Mouse (Mus musculus) testis, postnatal 14 days (tissue): ENCODE data around the gene Pdzk1.

Experiments used
- DNase-seq: peaks from one replicate; pipeline ENCODE4 v3.0.0; 2021; ENCODE audit warnings: low spot score

The Pdzk1 gene

GRCm38 (mm10) chr3:96828984-96829383 lies at the start of gene Pdzk1, which contains the start of gene Cd160:
Gene Pdzk1, plus strand, starts transcription at chr3:96829284.
Gene Cd160, minus strand, starts transcription at chr3:96829351.
- no peak for DNase-seq

DNA sequence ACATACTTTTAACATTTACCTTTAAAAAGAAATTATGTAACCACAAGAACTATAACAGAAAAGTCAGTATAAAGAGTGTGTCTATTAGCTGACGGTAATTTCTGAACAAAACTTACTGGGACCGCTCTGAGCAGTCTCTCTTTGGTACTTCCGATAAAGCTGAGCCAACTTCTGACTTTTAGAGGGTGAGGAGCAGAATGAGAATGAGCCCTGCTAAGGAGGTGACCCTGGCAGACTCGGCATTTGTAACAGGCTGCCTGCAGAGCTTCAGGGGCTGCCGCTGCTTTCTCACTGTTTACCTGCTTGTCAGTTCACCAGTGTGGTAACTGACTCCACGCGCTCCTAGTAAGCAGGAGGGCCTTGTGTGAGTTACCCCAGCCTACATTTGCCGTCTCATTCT lies 46.8 kb upstream of the Pdzk1 start:
- no peak for DNase-seq

- DNase-seq: no peak
These were observed 41.3 kb upstream of the Pdzk1 start for GRCm38 (mm10) chr3:96787784-96788183.

GRCm38 (mm10) chr3:96788506-96788905 lies 40.6 kb upstream of the Pdzk1 start:
- DNase-seq: no peak

DNA sequence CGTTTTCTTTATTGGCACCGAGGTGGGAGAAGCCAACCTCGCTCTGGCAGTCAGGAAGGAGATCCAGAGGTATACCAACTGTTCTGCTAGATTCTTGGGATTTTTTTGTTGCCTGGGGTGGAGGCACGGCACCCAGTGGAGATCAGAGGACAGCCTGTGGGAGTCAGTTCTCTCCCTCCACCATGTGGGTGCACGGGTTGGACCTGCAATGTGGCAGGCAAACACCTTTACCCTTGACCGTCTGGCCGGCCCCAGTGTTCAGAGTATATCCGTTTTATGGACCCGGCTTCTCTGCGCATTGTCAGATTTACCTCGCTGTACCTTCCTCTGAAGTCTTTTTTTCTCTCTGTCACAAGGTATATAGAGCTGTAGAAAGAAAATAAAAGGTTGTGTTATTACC lies 28.8 kb upstream of the Pdzk1 start:
- DNase-seq: no peak

GRCm38 (mm10) chr3:96802214-96802613 lies 26.9 kb upstream of the Pdzk1 start:
- DNase-seq: no peak

DNA sequence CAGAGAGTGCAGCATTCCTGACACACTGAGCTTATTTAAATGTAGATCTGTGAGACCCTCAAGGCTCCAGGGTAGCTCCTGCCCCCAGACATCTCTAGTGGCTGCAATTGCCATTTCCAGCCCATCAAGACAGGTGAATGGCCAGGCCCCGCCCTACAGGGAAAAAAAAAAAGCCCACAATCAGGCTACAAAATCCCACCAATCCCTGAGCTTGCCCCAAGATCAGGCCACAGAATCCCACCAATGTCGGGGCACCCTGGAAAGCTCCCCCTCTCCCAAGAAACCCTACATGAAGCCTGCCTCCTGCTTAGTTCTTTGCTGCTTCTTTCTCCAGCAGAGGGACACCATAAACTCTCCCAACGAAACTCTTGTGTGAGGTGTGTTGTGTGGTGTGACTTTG lies 20.9 kb upstream of the Pdzk1 start:
- DNase-seq: no peak

DNA sequence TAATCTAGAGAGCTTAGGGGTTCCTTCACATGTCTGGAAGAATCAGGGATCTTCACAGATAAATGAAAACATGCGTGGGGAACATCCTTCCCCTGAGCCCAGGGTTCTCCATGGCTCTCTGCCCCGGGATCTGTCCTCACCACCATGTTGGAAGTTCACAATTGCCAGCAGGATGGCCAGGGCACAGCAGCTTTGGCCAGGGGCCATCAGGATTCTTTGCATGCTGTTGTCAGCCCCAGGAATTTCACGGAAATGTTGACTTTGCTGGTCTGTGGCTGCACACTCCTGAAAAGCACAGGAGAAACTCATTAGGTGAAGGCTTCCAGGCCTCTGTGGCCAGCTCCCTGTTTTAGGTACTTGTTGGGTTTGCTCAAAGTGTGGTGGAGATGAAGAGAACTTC lies 20.4 kb upstream of the Pdzk1 start:
- no peak for DNase-seq

GRCm38 (mm10) chr3:96811232-96811631 lies 17.9 kb upstream of the Pdzk1 start:
- no peak for DNase-seq

DNA sequence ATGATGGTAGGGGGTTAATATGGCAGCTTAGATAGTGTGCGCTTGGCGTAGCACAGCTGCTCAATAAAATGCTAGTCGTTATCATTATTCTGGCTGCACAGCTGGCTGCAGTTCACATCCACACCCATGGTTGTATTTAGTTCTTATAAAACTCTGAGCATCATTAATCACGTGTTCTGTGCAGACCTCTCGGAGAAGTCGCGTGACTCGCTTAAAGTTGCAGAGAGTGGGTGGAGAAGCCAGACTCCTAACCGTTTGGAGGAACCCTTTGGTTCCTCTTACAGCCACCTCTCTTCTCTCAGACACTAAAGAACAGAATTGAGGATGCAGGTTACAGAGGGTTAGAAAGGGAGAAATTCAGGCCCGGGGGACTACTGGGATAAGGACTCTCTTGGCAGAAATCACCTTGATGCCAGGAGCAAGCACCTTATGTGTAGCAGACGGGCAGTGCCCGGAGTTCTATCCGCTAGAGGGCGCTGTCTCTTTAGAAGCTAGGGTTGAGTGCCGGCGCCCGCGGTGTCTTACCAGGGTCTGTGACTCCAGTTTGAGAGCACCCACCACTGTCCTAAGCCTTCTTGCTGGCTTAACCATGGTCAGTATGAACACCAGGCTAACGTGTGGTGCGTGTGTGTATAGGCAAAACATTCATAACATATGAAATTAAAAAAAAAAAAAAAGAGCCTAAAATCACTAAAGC lies 16.5 kb upstream of the Pdzk1 start:
- DNase-seq: peak; percentile 80

DNA sequence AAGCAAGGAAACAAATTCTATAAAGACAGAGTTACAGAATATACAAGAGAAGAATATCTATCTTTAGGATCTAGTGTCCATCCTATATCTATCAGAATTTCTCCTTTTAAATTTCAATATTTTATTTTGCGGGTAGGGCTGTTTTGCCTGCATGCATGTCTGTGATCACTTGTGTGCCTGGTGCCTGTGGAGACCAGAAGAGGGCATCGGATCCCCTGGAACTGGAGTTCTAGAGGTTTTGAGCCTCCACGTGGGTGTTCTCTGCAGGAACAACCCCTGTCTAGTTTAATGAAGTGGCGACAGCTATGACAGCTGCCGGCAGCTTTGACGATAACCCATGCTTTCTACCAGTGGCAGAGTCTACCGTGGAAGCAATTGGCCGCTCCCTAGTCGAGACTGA lies 16.0 kb upstream of the Pdzk1 start:
- no peak for DNase-seq

- DNase-seq: no peak
These were observed 15.4 kb upstream of the Pdzk1 start for GRCm38 (mm10) chr3:96813591-96814244.

- DNase-seq: no peak
These were observed 14.7 kb upstream of the Pdzk1 start for GRCm38 (mm10) chr3:96814342-96814741.

DNA sequence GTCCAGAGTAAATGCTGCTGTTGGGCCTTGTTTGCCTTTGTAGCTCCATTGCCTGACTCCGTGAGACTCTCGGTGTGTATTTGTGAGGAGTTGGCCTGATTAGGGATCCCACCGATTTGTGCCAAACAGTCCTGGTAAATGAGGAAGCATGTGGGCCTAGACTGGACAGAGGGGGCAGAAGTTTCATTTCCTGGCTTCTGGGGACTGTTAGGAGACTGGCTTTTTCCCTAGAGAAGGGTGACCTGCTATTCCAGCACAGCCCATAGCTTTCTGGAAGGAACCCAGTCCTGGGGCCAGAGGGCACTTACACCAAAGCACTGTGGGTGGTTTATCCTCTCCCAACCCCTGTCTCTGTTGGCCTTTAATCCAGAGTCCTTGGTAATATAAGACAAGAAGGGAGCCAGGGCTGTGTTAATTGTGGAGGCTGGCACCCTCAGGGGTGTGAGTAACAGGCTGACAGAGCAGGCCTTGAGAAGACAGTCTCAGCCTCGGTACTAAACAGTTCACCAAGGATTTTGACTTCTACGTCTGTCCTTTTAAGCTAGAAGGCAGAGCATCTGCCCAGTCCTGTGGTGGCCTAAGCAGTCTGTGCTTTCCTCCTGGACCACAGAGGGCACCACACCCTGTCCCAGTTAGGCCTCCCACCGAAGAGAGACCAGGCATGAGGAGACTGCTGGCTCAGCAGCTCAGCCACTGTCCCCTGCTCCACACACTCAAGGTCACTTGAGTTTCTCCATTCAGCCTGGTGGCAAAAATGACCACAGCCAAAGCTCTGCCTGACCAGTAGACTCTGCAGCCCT lies 8.8 kb upstream of the Pdzk1 start:
- DNase-seq: no peak

- no peak for DNase-seq
These were observed 7.5 kb upstream of the Pdzk1 start for GRCm38 (mm10) chr3:96821581-96821980.

- DNase-seq: no peak
These were observed 5.4 kb upstream of the Pdzk1 start for GRCm38 (mm10) chr3:96823701-96824100.

DNA sequence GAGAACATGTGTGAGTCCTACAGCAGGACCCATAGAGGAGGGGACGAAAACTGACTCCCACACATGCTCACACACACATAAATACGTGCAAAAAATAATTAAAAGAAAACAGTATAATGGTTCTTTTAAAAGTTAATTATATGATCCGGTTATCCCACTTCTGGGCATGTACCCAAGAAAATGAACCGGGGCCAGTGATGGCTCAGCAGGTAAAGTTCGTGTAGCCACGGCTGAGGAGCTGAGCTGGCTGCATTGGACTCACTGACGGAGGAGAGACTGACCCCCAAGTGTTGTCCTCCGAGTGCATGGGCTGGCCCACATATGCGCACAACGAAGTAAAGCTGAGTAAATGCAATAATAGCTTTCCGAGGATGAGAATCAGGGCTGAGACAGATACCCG lies 4.5 kb upstream of the Pdzk1 start:
- no peak for DNase-seq

- no peak for DNase-seq
These were observed 3.8 kb upstream of the Pdzk1 start for GRCm38 (mm10) chr3:96825261-96825660.

DNA sequence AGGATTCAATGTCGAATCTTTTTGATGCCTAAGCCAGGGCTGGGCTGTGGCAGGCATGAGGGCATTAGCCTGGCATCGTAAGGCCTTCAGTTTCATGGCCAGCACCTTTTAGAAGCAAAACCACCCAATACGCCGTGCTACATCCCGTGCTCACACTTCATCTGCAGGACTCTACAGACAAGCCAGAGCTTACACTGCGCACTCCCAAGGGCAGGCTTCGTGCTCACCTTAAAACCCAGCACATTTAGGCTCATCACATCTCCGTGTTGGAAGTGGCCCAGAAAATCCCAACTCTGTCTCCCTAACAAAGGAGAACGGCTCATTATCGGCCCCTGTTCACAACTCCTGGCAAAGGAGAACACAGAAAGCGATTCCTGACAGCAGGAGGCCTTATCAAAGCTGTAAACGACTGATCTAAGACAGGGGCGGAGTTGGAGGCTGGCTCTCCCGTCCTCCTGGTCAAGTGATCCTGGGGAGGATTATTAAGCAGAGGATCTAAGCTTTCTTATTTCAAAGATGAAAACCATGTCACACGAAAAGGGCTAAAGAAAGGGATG lies 698 bp upstream of the Pdzk1 start:
- no peak for DNase-seq

DNA sequence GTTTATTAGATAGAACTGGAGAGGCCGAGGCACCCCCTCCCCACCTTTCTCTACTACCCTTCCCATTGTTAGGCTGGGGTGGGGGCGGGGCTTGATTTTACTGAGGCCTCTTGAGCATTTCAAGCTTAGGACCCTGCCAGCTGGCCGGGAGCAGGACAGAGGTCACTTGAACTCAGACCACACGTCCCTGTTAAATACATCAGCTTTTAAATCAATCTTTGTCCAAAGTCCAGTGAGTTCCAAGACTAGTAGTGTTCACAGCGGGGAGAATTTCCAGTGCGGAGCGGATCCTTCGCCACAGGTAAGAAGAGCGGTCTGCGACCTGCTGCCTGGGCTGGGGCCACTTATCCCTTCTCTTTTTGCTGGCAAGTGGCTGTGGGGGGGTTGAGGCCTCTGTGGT lies 772 bp downstream of the Pdzk1 start:
- no peak for DNase-seq

- no peak for DNase-seq
These were observed 3.8 kb downstream of the Pdzk1 start for GRCm38 (mm10) chr3:96832930-96833329.

DNA sequence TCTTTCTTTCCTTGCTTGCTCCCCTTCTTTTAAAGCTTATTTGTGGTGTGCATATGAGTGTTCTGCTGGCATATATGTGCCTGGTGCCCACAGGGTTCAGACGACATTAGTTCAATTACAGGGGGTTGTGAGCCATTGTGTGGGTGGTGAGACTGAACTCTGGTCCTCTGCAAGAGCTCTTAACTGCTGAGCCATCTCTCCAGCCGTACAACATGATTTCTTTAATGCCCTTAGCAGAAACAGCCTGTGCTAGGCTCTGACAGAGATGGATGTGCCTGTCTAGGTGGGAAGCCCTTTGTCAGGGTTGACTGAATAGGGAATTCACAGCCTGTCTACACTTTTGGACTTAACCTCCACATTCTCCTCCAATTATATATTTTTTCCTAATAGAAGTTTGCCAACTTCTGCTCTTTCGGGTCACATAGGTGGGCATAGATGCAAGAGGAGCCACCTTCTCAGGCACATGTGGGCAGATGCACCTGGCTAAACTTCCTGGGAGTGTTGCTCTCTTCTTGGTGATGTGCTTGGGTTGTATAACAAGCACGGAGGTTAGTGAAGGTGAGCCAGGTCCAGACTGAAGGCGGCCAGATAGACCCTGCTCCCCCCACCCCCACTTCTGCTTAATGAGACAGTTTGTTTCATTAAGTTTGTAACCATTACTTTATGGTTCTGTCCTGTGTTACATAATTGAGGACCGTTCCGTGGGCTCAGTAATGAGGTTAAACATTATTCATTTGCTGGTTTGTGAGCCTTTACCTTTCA lies 5.7 kb downstream of the Pdzk1 start:
- no peak for DNase-seq
